Mouse (Mus musculus) heart, embryonic 13.5 days (tissue): ENCODE data around the gene Plcb2. TPM values are rescaled to one million over a fixed set of nuclear protein-coding genes. Genes with fewer than 3 reads are reported as not detected.
A peak's percentile ranks its signal among the peaks of the same experiment; 100 is the strongest.

Source experiments
- ATAC-seq: fragments of 200-750 bp; cut with Nextera tagmentation; 2 replicates; pipeline ENCODE4 v1.8.0; 2017; ENCODE audit warnings: moderate TSS enrichment; ENCODE audit not compliant: insufficient number of reproducible peaks, low FRiP score, low TSS enrichment; ENCODE audit errors: extremely low read depth
- H3K27ac ChIP-seq: fragments of 300-500 bp; sonication (generic); replicated peaks from 2 replicates; pipeline ENCODE4 v1.5.1; 2015; ENCODE audit warnings: moderate library complexity, mild to moderate bottlenecking, inconsistent platforms
- H3K27me3 ChIP-seq: fragments of 300-500 bp; sonication (generic); replicated peaks from 2 replicates; pipeline ENCODE4 v1.6.1; 2015; ENCODE audit warnings: mild to moderate bottlenecking, inconsistent platforms
- H3K36me3 ChIP-seq: fragments of 300-500 bp; sonication (generic); 2 replicates; pipeline ENCODE4 v1.6.1; 2015; ENCODE audit warnings: mild to moderate bottlenecking, inconsistent platforms
- H3K4me1 ChIP-seq: fragments of 300-500 bp; sonication (generic); 2 replicates; pipeline ENCODE4 v1.6.1; 2015; ENCODE audit warnings: inconsistent platforms
- H3K4me2 ChIP-seq: fragments of 300-500 bp; sonication (generic); 2 replicates; pipeline ENCODE4 v1.6.1; 2015; ENCODE audit warnings: inconsistent platforms, mild to moderate bottlenecking, moderate library complexity
- H3K4me3 ChIP-seq: fragments of 300-500 bp; sonication (generic); 2 replicates; pipeline ENCODE4 v1.5.1; 2015; ENCODE audit warnings: moderate library complexity, mild to moderate bottlenecking, inconsistent platforms
- H3K9ac ChIP-seq: fragments of 300-500 bp; sonication (generic); 2 replicates; pipeline ENCODE4 v1.6.1; 2015; ENCODE audit warnings: inconsistent platforms, mild to moderate bottlenecking, moderate library complexity
- H3K9me3 ChIP-seq: fragments of 300-500 bp; sonication (generic); 2 replicates; pipeline ENCODE4 v1.6.1; 2016; ENCODE audit warnings: inconsistent platforms
- WGBS: fragments of 180-500 bp; shearing (Covaris S2); methylation state at CpG from one replicate; pipeline ENCODE4 v1.1.7; 2015; ENCODE audit warnings: mixed read lengths; 5-methylcytosine and 5-hydroxymethylcytosine counted together
- polyA plus RNA-seq: library from polyadenylated mRNA; unstranded; fragments of >200 nt; fragmentation: Nextera tagmentation; extraction: Ambion mirVana; gene quantifications from 2 replicates; pipeline ENCODE4 v1.2.1, GENCODE M21; 2015

Gene Plcb2
- polyA plus RNA-seq, 1 experiment from 2014 or later: 0.94 TPM

- no peaks in the 10 kb centered on the region for H3K36me3 ChIP-seq
- no peak overlapping the region for H3K27ac ChIP-seq
- no peak overlapping the region for H3K9ac ChIP-seq
- H3K27me3 ChIP-seq: peaks cover 57% of the 10 kb centered on the region
- no peak for ATAC-seq
- H3K4me2 ChIP-seq: no peak overlapping the region
- peaks cover 31% of the 10 kb centered on the region for H3K4me1 ChIP-seq
- no peak overlapping the region for H3K4me3 ChIP-seq
- WGBS: 67% methylated on average over 5 of the region's 5 CpGs
- H3K9me3 ChIP-seq: no peaks in the 10 kb centered on the region
These were observed 3.7 kb upstream of the Plcb2 start for GRCm38 (mm10) chr2:118731981-118732380.

GRCm38 (mm10) chr2:118730622-118730915 lies 2.3 kb upstream of the Plcb2 start:
- ATAC-seq: no peak
- Histone ChIP-seq H3K36me3 (no peaks in the 10 kb centered on the region), H3K4me2 (no peak overlapping the region), H3K4me1 (peaks cover 31% of the 10 kb centered on the region), H3K27ac (no peak overlapping the region), H3K4me3 (no peak overlapping the region), H3K9me3 (no peaks in the 10 kb centered on the region), H3K27me3 (peaks cover 58% of the 10 kb centered on the region), H3K9ac (no peak overlapping the region)
- 3% methylated on average over 3 of the region's 3 CpGs for WGBS

GRCm38 (mm10) chr2:118729816-118730621 lies 1.8 kb upstream of the Plcb2 start:
- Histone ChIP-seq H3K4me3 (no peak overlapping the region), H3K9me3 (no peaks in the 10 kb centered on the region), H3K4me1 (peaks cover 31% of the 10 kb centered on the region), H3K4me2 (no peak overlapping the region), H3K27ac (no peak overlapping the region), H3K36me3 (no peaks in the 10 kb centered on the region), H3K27me3 (peaks cover 57% of the 10 kb centered on the region), H3K9ac (no peak overlapping the region)
- no peak for ATAC-seq
- WGBS: 26% methylated on average over 8 of the region's 8 CpGs

GRCm38 (mm10) chr2:118729194-118729593 lies 956 bp upstream of the Plcb2 start:
- H3K36me3 ChIP-seq: no peaks in the 10 kb centered on the region
- 19% methylated on average over 4 of the region's 4 CpGs for WGBS
- no peaks in the 10 kb centered on the region for H3K9me3 ChIP-seq
- H3K9ac ChIP-seq: peak overlapping the region; percentile 45
- no peak overlapping the region for H3K4me2 ChIP-seq
- peaks cover 57% of the 10 kb centered on the region for H3K27me3 ChIP-seq
- H3K4me1 ChIP-seq: peaks cover 31% of the 10 kb centered on the region
- no peak overlapping the region for H3K4me3 ChIP-seq
- ATAC-seq: no peak
- peak overlapping the region; percentile 62 for H3K27ac ChIP-seq

- 0 out of 2 replicates have a peak overlapping the region, but pooled peaks have one; percentile 17 for H3K9ac ChIP-seq
- H3K4me1 ChIP-seq: peaks cover 37% of the 10 kb centered on the region
- H3K27ac ChIP-seq: no peak overlapping the region
- no peaks in the 10 kb centered on the region for H3K36me3 ChIP-seq
- H3K27me3 ChIP-seq: peaks cover 52% of the 10 kb centered on the region
- ATAC-seq: no peak
- no peak overlapping the region for H3K4me3 ChIP-seq
- H3K9me3 ChIP-seq: no peaks in the 10 kb centered on the region
- 25% methylated on average over 9 of the region's 9 CpGs for WGBS
- peak overlapping the region; percentile 42 for H3K4me2 ChIP-seq
These were observed 327 bp downstream of the Plcb2 start for GRCm38 (mm10) chr2:118727911-118728310.

GRCm38 (mm10) chr2:118726873-118727272 lies 1.4 kb downstream of the Plcb2 start:
- 81% methylated on average over 2 of the region's 2 CpGs for WGBS
- Histone ChIP-seq H3K9ac (no peak overlapping the region), H3K9me3 (no peaks in the 10 kb centered on the region), H3K4me2 (no peak overlapping the region), H3K36me3 (no peaks in the 10 kb centered on the region), H3K4me3 (no peak overlapping the region), H3K4me1 (peaks cover 40% of the 10 kb centered on the region), H3K27me3 (peaks cover 50% of the 10 kb centered on the region), H3K27ac (no peak overlapping the region)
- no peak for ATAC-seq

- H3K9ac ChIP-seq: no peak overlapping the region
- H3K4me2 ChIP-seq: no peak overlapping the region
- peaks cover 40% of the 10 kb centered on the region for H3K4me1 ChIP-seq
- 78% methylated on average over 4 of the region's 4 CpGs for WGBS
- H3K27me3 ChIP-seq: peaks cover 41% of the 10 kb centered on the region; the same call in 1 of the 2 replicates
- no peak overlapping the region for H3K27ac ChIP-seq
- ATAC-seq: no peak
- no peak overlapping the region for H3K4me3 ChIP-seq
- H3K36me3 ChIP-seq: no peaks in the 10 kb centered on the region
- no peaks in the 10 kb centered on the region for H3K9me3 ChIP-seq
These were observed 2.7 kb downstream of the Plcb2 start for GRCm38 (mm10) chr2:118725511-118725910.

- H3K27me3 ChIP-seq: peaks cover 41% of the 10 kb centered on the region; the same call in 1 of the 2 replicates
- no peak overlapping the region for H3K27ac ChIP-seq
- no peak overlapping the region for H3K4me3 ChIP-seq
- no peak for ATAC-seq
- no peak overlapping the region for H3K4me2 ChIP-seq
- H3K4me1 ChIP-seq: peaks cover 24% of the 10 kb centered on the region
- 69% methylated on average over 15 of the region's 15 CpGs for WGBS
- no peak overlapping the region for H3K9ac ChIP-seq
- no peaks in the 10 kb centered on the region for H3K36me3 ChIP-seq
- no peaks in the 10 kb centered on the region for H3K9me3 ChIP-seq
These were observed 4.3 kb downstream of the Plcb2 start for GRCm38 (mm10) chr2:118723693-118724486.

- Histone ChIP-seq H3K36me3 (no peaks in the 10 kb centered on the region), H3K27ac (peak overlapping the region; percentile 92), H3K4me2 (peak overlapping the region; percentile 8; the same call in 1 of the 2 replicates), H3K4me3 (no peak overlapping the region), H3K9ac (no peak overlapping the region), H3K27me3 (peaks cover 29% of the 10 kb centered on the region), H3K9me3 (no peaks in the 10 kb centered on the region), H3K4me1 (peaks cover 40% of the 10 kb centered on the region)
- 33% methylated on average over 5 of the region's 5 CpGs for WGBS
- peak; percentile 62 for ATAC-seq
These were observed 11.6 kb downstream of the Plcb2 start for GRCm38 (mm10) chr2:118716677-118717076.

GRCm38 (mm10) chr2:118714230-118714629 lies 14.0 kb downstream of the Plcb2 start:
- ATAC-seq: no peak
- H3K9me3 ChIP-seq: no peaks in the 10 kb centered on the region
- no peaks in the 10 kb centered on the region for H3K36me3 ChIP-seq
- no peak overlapping the region for H3K4me2 ChIP-seq
- peaks cover 65% of the 10 kb centered on the region for H3K4me1 ChIP-seq
- H3K27ac ChIP-seq: no peak overlapping the region
- H3K27me3 ChIP-seq: peaks cover 49% of the 10 kb centered on the region
- H3K4me3 ChIP-seq: no peak overlapping the region
- 55% methylated on average over 4 of the region's 4 CpGs for WGBS
- no peak overlapping the region for H3K9ac ChIP-seq

- 84% methylated on average over 6 of the region's 6 CpGs for WGBS
- Histone ChIP-seq H3K9me3 (no peaks in the 10 kb centered on the region), H3K36me3 (no peaks in the 10 kb centered on the region), H3K27ac (no peak overlapping the region), H3K27me3 (peaks cover 55% of the 10 kb centered on the region), H3K9ac (no peak overlapping the region), H3K4me3 (no peak overlapping the region), H3K4me2 (no peak overlapping the region), H3K4me1 (peaks cover 65% of the 10 kb centered on the region)
- no peak for ATAC-seq
These were observed 14.6 kb downstream of the Plcb2 start for GRCm38 (mm10) chr2:118713631-118714030.
